Mouse (Mus musculus): ENCODE results near the gene Ubiad1. TPM values are rescaled to one million over a fixed set of nuclear protein-coding genes. Genes with fewer than 3 reads are reported as not detected.
A peak's percentile ranks its signal among the peaks of the same experiment; 100 is the strongest.

Gene Ubiad1
- 3.4 and 4.2 TPM in 2 replicates for polyA plus RNA-seq (2012; ENCODE audit: insufficient read depth, low replicate concordance)

- H3K4me3 ChIP-seq (replicated peaks), result peak within 1 kb of the TSS; percentile 98
- peaks cover 39% of the 10 kb centered on the region for H3K4me1 ChIP-seq
- TF ChIP-seq GATA1 (IDR thresholded peaks at IDR 0.05; ENCODE audit: borderline replicate concordance, low read length), result no peak
- TF ChIP-seq FLI1 (IDR thresholded peaks at IDR 0.05; ENCODE audit: low read length), result no peak
Measured at GRCm38 (mm10) chr4:148444250-148444967, at the start of gene Ubiad1. Gene Ubiad1 (minus strand): TSS chr4:148444771.

GRCm38 (mm10) chr4:148491448-148491847 is 46.9 kb upstream of the Ubiad1 start:
- no peaks in the 10 kb centered on the region for H3K27me3 ChIP-seq (replicated peaks)
- peaks cover 16% of the 10 kb centered on the region for H3K4me1 ChIP-seq
- no peak for TF ChIP-seq GATA1 (IDR thresholded peaks at IDR 0.05; ENCODE audit: borderline replicate concordance, low read length)
- TF ChIP-seq FLI1 (IDR thresholded peaks at IDR 0.05; ENCODE audit: low read length), result no peak
- H3K36me3 ChIP-seq (replicated peaks; ENCODE audit: low read length), result peaks cover 95% of the 10 kb centered on the region
- H3K9me3 ChIP-seq, result no peaks in the 10 kb centered on the region
- H3K4me3 ChIP-seq (replicated peaks), result no peak overlapping the region

More at GRCm38 (mm10) chr4:148444250-148444967, at the start of gene Ubiad1:
- Histone ChIP-seq H3K9me3 (no peaks in the 10 kb centered on the region), H3K27me3 (replicated peaks) (no peaks in the 10 kb centered on the region), H3K36me3 (replicated peaks; ENCODE audit: low read length) (peaks cover 27% of the 10 kb centered on the region)

- no peak overlapping the region for H3K4me3 ChIP-seq (replicated peaks)
- no peaks in the 10 kb centered on the region for H3K27me3 ChIP-seq (replicated peaks)
- H3K36me3 ChIP-seq (replicated peaks; ENCODE audit: low read length), result peaks cover 95% of the 10 kb centered on the region
- peaks cover 10% of the 10 kb centered on the region for H3K4me1 ChIP-seq
- no peaks in the 10 kb centered on the region for H3K9me3 ChIP-seq
- TF ChIP-seq GATA1 (IDR thresholded peaks at IDR 0.05; ENCODE audit: borderline replicate concordance, low read length) (no peak), FLI1 (IDR thresholded peaks at IDR 0.05; ENCODE audit: low read length) (no peak)
Measured at GRCm38 (mm10) chr4:148490502-148490901, 45.9 kb upstream of the Ubiad1 start.

- no peaks in the 10 kb centered on the region for H3K9me3 ChIP-seq
- no peaks in the 10 kb centered on the region for H3K27me3 ChIP-seq (replicated peaks)
- H3K4me3 ChIP-seq (replicated peaks), result no peak overlapping the region
- H3K36me3 ChIP-seq (replicated peaks; ENCODE audit: low read length), result peaks cover 97% of the 10 kb centered on the region
- H3K4me1 ChIP-seq, result no peaks in the 10 kb centered on the region
- TF ChIP-seq GATA1 (IDR thresholded peaks at IDR 0.05; ENCODE audit: borderline replicate concordance, low read length) (no peak), FLI1 (IDR thresholded peaks at IDR 0.05; ENCODE audit: low read length) (no peak)
Measured at GRCm38 (mm10) chr4:148487841-148488240, 43.3 kb upstream of the Ubiad1 start.

GRCm38 (mm10) chr4:148484511-148484910 is 39.9 kb upstream of the Ubiad1 start:
- H3K4me3 ChIP-seq (replicated peaks), result no peak overlapping the region
- peaks cover 97% of the 10 kb centered on the region for H3K36me3 ChIP-seq (replicated peaks; ENCODE audit: low read length)
- no peaks in the 10 kb centered on the region for H3K4me1 ChIP-seq
- no peak for TF ChIP-seq FLI1 (IDR thresholded peaks at IDR 0.05; ENCODE audit: low read length)
- TF ChIP-seq GATA1 (IDR thresholded peaks at IDR 0.05; ENCODE audit: borderline replicate concordance, low read length), result no peak
- no peaks in the 10 kb centered on the region for H3K27me3 ChIP-seq (replicated peaks)
- H3K9me3 ChIP-seq, result no peaks in the 10 kb centered on the region

- H3K27me3 ChIP-seq (replicated peaks), result no peaks in the 10 kb centered on the region
- H3K36me3 ChIP-seq (replicated peaks; ENCODE audit: low read length), result peaks cover 95% of the 10 kb centered on the region
- H3K4me1 ChIP-seq, result 0 out of 2 replicates have a peak, but pooled peaks cover 3% of the 10 kb centered on the region
- TF ChIP-seq FLI1 (IDR thresholded peaks at IDR 0.05; ENCODE audit: low read length), result no peak
- no peak for TF ChIP-seq GATA1 (IDR thresholded peaks at IDR 0.05; ENCODE audit: borderline replicate concordance, low read length)
- H3K9me3 ChIP-seq, result no peaks in the 10 kb centered on the region
- no peak overlapping the region for H3K4me3 ChIP-seq (replicated peaks)
Measured at GRCm38 (mm10) chr4:148481557-148482168, 37.1 kb upstream of the Ubiad1 start.

- TF ChIP-seq FLI1 (IDR thresholded peaks at IDR 0.05; ENCODE audit: low read length) (no peak), GATA1 (IDR thresholded peaks at IDR 0.05; ENCODE audit: borderline replicate concordance, low read length) (no peak)
- H3K4me3 ChIP-seq (replicated peaks), result no peak overlapping the region
- H3K27me3 ChIP-seq (replicated peaks), result no peaks in the 10 kb centered on the region
- H3K36me3 ChIP-seq (replicated peaks; ENCODE audit: low read length), result peaks cover 95% of the 10 kb centered on the region
- no peaks in the 10 kb centered on the region for H3K9me3 ChIP-seq
- H3K4me1 ChIP-seq, result peaks cover 11% of the 10 kb centered on the region
Measured at GRCm38 (mm10) chr4:148480245-148480644, 35.7 kb upstream of the Ubiad1 start.

- TF ChIP-seq FLI1 (IDR thresholded peaks at IDR 0.05; ENCODE audit: low read length), result no peak
- TF ChIP-seq GATA1 (IDR thresholded peaks at IDR 0.05; ENCODE audit: borderline replicate concordance, low read length), result no peak
- no peaks in the 10 kb centered on the region for H3K9me3 ChIP-seq
- H3K27me3 ChIP-seq (replicated peaks), result no peaks in the 10 kb centered on the region
- H3K4me1 ChIP-seq, result peaks cover 21% of the 10 kb centered on the region
- H3K4me3 ChIP-seq (replicated peaks), result no peak overlapping the region
- H3K36me3 ChIP-seq (replicated peaks; ENCODE audit: low read length), result peaks cover 97% of the 10 kb centered on the region
Measured at GRCm38 (mm10) chr4:148473496-148473895, 28.9 kb upstream of the Ubiad1 start.

- H3K36me3 ChIP-seq (replicated peaks; ENCODE audit: low read length), result peaks cover 99% of the 10 kb centered on the region
Measured at GRCm38 (mm10) chr4:148472436-148473174, 28.0 kb upstream of the Ubiad1 start.

More at GRCm38 (mm10) chr4:148472436-148473174, 28.0 kb upstream of the Ubiad1 start:
- H3K4me3 ChIP-seq (replicated peaks), result no peak overlapping the region
- no peaks in the 10 kb centered on the region for H3K9me3 ChIP-seq
- no peaks in the 10 kb centered on the region for H3K27me3 ChIP-seq (replicated peaks)
- peaks cover 21% of the 10 kb centered on the region for H3K4me1 ChIP-seq
- TF ChIP-seq GATA1 (IDR thresholded peaks at IDR 0.05; ENCODE audit: borderline replicate concordance, low read length) (no peak), FLI1 (IDR thresholded peaks at IDR 0.05; ENCODE audit: low read length) (no peak)
